In the genomic region with DNA sequence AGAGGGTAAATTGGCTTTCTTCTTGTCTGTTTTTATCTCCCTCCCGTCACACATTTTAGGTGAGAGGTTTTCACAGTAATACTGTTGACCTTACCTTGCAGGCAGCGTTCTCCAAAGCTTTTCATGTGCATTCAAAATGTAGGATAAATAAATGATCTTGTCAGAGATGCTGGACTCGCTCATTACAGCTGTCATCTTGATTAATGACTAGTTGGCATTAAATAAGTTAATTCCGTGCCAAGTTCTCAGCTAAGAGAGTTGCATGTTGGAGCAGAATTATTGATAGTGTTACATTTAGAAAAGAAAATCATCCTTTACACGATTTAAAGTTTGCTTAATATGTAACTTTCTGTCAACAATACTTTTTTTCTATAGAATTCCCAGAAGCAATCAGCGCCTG, we compare ENCODE assay signal across 27 mouse cellular contexts. TPM values are rescaled to one million over a fixed set of nuclear protein-coding genes. Genes with fewer than 3 reads are reported as not detected.
"Had no signal": no experiment of that assay in that cellular context is flagged by ENCODE, and none has a peak within 500 bp of the region (broad histone marks: within the 10 kb centered on the region; RNA-seq: fewer than 3 reads in every experiment).

No protein-coding gene starts in this region.

- H3K36me3 ChIP-seq: heart, embryonic 13.5 days; heart, embryonic 15.5 days; hindbrain, embryonic 15.5 days; kidney, embryonic 15.5 days; limb, embryonic 13.5 days; limb, embryonic 15.5 days; liver, embryonic 12.5 days had no signal

- H3K9ac ChIP-seq: heart, embryonic 13.5 days; heart, embryonic 15.5 days; hindbrain, embryonic 15.5 days; kidney, embryonic 15.5 days; limb, embryonic 13.5 days; limb, embryonic 15.5 days; liver, embryonic 12.5 days; liver, embryonic 14.5 days had no signal

- H3K9me3 ChIP-seq: heart, embryonic 13.5 days; heart, embryonic 15.5 days; hindbrain, embryonic 15.5 days; kidney, embryonic 15.5 days; limb, embryonic 13.5 days; limb, embryonic 15.5 days; liver, embryonic 12.5 days had no signal

- H3K4me2 ChIP-seq: heart, embryonic 11.5 days; heart, embryonic 13.5 days; heart, embryonic 15.5 days; hindbrain, embryonic 15.5 days; kidney, embryonic 15.5 days; limb, embryonic 13.5 days; limb, embryonic 15.5 days; liver, embryonic 12.5 days had no signal

- ATAC-seq: intestine, embryonic 16.5 days; liver, embryonic 12.5 days had no signal

- H3K27ac ChIP-seq: heart, adult 2 months; heart, embryonic 13.5 days; heart, embryonic 15.5 days; hindbrain, embryonic 15.5 days; kidney, embryonic 15.5 days; kidney, postnatal 0 days; limb, embryonic 13.5 days; limb, embryonic 15.5 days; liver, embryonic 12.5 days; liver, embryonic 14.5 days had no signal

- DNase-seq: gastrocnemius, postnatal 14 days; gastrocnemius, postnatal 36 days; heart, adult 11 months; heart, adult 2 months; heart, postnatal 14 days; heart, postnatal 36 days; kidney, adult 11 months; kidney, adult 2 months; kidney, adult 9 months; kidney, postnatal 14 days; kidney, postnatal 36 days; layer of hippocampus, adult 9-11 months; layer of hippocampus, postnatal 36 days; left cerebral cortex, postnatal 4 days had no signal

- H3K4me3 ChIP-seq: heart, adult 2 months; heart, embryonic 13.5 days; heart, embryonic 15.5 days; hindbrain, embryonic 15.5 days; kidney, embryonic 15.5 days; limb, embryonic 13.5 days; limb, embryonic 15.5 days; liver, embryonic 12.5 days had no signal

RNA-seq across cellular contexts. Expression of a gene that starts 4.9 kb away (rescaled TPM):
- total RNA-seq: hematopoietic stem cell, adult 5-6 weeks; liver, adult 2 months had no signal
- polyA plus RNA-seq: liver, adult 2 months; liver, embryonic 14.5 days had no signal
